Mouse (Mus musculus) spleen, adult 2 months (tissue): ENCODE measurements at regions not wholly inside any gene's neighbourhood (a gene's known extent, or its start where the extent isn't known, plus 50 kb on each side); places are given as distances from the start of the nearest gene placed in this dataset.

Experiments used
- DNase-seq, 2 experiments: peaks; one replicate each; pipeline versions ENCODE4 v3.0.0 to v3.0.0-alpha.2; 2012 to 2021; ENCODE audit warnings: low spot score in 2 of 2, low read depth in 1 of 2
- H3K27ac ChIP-seq: fragments of 200-500 bp; 2 replicates; pipeline ENCODE4 v1.5.1; 2012; ENCODE audit warnings: low read length, inconsistent platforms; ENCODE audit not compliant: insufficient read depth
- H3K27me3 ChIP-seq: fragments of 200-500 bp; 2 replicates; pipeline ENCODE4 v1.6.1; 2012; ENCODE audit warnings: mild to moderate bottlenecking, moderate library complexity, low read length, inconsistent platforms; ENCODE audit not compliant: control insufficient read depth, insufficient read depth
- H3K36me3 ChIP-seq: fragments of 200-500 bp; 2 replicates; pipeline ENCODE4 v1.6.1; 2012; ENCODE audit warnings: mild to moderate bottlenecking, low read length, inconsistent platforms; ENCODE audit not compliant: control insufficient read depth, insufficient read depth
- H3K4me1 ChIP-seq: fragments of 200-500 bp; 2 replicates; pipeline ENCODE4 v1.6.1; 2011; ENCODE audit warnings: inconsistent platforms; ENCODE audit not compliant: control insufficient read depth, insufficient read depth, insufficient read length
- H3K4me3 ChIP-seq: fragments of 200-500 bp; 2 replicates; pipeline ENCODE4 v1.5.1; 2011; ENCODE audit warnings: mild to moderate bottlenecking, inconsistent platforms; ENCODE audit not compliant: insufficient read depth, insufficient read length; ENCODE audit errors: extremely low read depth
- CTCF ChIP-seq: fragments of 200-500 bp; IDR thresholded peaks from 2 replicates; pipeline ENCODE4 v1.5.1; 2011; ENCODE audit warnings: mild to moderate bottlenecking, inconsistent platforms; ENCODE audit not compliant: insufficient read depth, insufficient read length, insufficient replicate concordance; ENCODE audit errors: extremely low read depth
- POLR2A ChIP-seq: fragments of 200-500 bp; IDR thresholded peaks from 2 replicates; pipeline ENCODE4 v1.6.1; 2011; ENCODE audit warnings: low read depth, low read length, inconsistent platforms
- WGBS: fragments of 180-500 bp; shearing (Covaris S2); methylation state at CpG from one replicate; pipeline ENCODE4 v1.1.7; 2018; 5-methylcytosine and 5-hydroxymethylcytosine counted together

- no peak for DNase-seq
- Histone ChIP-seq H3K36me3 (no peaks in the 10 kb centered on the region), H3K4me1 (no peaks in the 10 kb centered on the region), H3K27ac (no peak overlapping the region), H3K4me3 (no peak overlapping the region), H3K27me3 (no peaks in the 10 kb centered on the region)
- WGBS = 72% methylated on average over 2 of the region's 2 CpGs
- TF ChIP-seq CTCF (no peak), POLR2A (no peak)
Measured at GRCm38 (mm10) chr15:65646470-65646869, 631.8 kb upstream of the Gm21961 start.

- no peaks in the 10 kb centered on the region for H3K27me3 ChIP-seq
- H3K4me3 ChIP-seq = no peak overlapping the region
- 13% methylated on average over 2 of the region's 2 CpGs for WGBS
- no peaks in the 10 kb centered on the region for H3K4me1 ChIP-seq
- no peak for DNase-seq
- no peaks in the 10 kb centered on the region for H3K36me3 ChIP-seq
- TF ChIP-seq POLR2A (no peak), CTCF (no peak)
- H3K27ac ChIP-seq = no peak overlapping the region
Measured at GRCm38 (mm10) chr15:65639484-65639883, 624.8 kb upstream of the Gm21961 start.

DNA sequence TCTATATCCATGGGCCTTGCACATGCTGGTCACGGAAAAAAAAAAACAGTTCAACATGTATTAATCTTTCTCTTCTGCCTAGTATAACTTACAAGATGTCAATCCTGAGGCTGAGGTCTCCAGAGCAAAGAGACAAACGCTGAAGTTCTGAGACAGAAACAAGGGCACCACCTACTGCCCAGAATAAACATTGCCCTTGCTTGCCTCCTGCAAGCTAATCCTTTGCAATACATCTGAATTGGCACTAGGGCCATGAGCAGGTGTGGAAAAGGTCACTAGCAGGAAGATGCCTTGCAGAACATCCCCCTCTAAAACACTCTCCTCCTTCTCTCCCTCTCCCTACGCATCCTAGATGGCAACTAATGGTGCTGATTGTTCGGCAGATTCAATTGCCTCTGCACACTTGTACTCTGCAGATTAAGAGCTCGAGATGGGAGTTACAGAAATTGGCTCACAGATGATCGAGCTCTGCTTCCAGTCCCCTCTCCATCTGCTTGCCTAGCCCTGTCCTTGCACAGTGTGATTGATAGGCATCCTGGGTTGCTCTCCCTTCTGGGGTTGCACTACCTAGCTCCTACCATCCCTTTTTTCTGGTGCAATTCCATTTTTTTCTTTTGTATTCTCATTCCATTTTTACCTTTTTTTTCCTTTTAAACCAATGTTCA lies 622.9 kb upstream of the Gm21961 start:
- no peaks in the 10 kb centered on the region for H3K36me3 ChIP-seq
- WGBS = 45% methylated on average over 6 of the region's 6 CpGs
- H3K27ac ChIP-seq = no peak overlapping the region
- H3K4me3 ChIP-seq = no peak overlapping the region
- DNase-seq = peak in 1 of 2 experiments; percentile 2
- H3K4me1 ChIP-seq = no peaks in the 10 kb centered on the region
- TF ChIP-seq CTCF = no peak
- TF ChIP-seq POLR2A = no peak
- no peaks in the 10 kb centered on the region for H3K27me3 ChIP-seq

DNA sequence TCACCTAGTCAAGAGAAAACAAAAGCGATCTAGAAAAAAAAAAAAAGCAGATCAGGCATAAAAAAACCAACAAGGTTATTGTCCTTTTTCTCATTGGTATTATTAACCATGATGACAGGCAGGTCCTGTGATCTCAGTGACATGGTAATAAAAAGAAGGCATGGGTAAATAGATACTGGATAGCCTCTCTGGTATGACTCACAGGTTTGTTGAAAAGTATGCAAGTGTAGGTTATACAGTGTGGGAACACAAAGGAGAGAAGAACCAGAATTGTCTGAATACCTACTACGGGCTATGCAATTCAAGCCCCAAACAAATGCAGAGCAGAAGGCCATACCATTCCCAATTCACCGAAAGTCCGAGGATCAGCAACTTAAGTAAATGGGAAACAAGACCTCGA lies 617.7 kb upstream of the Gm21961 start:
- Histone ChIP-seq H3K36me3 (no peaks in the 10 kb centered on the region), H3K27ac (no peak overlapping the region), H3K4me3 (no peak overlapping the region), H3K27me3 (peaks cover 1% of the 10 kb centered on the region; the same call in 1 of the 2 replicates), H3K4me1 (no peaks in the 10 kb centered on the region)
- TF ChIP-seq POLR2A (no peak), CTCF (no peak)
- 90% methylated on average over 5 of the region's 5 CpGs for WGBS
- DNase-seq = no peak

DNA sequence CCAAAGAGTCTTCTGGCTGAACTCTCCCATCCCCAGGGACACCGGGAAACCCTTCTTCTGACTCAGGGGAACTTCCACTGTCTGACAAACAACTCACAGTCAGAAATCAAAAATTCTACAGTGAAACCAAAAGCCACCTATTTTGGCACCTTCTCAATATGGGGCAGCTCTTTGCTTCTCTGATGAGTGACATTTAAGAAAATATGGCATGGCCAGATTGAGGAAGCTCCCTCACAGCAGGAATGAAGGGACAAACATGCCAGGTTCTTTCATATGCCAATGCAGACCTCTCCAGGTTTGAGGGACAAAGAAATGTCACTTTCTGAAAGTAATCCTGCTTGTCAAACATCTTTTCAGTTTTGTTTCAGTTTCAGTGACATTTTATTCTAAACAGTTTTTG lies 615.8 kb upstream of the Gm21961 start:
- DNase-seq = no peak
- Histone ChIP-seq H3K36me3 (no peaks in the 10 kb centered on the region), H3K27me3 (peaks cover 1% of the 10 kb centered on the region; the same call in 1 of the 2 replicates), H3K4me1 (no peaks in the 10 kb centered on the region), H3K4me3 (no peak overlapping the region), H3K27ac (no peak overlapping the region)
- TF ChIP-seq POLR2A (no peak), CTCF (no peak)
- 79% methylated on average over 1 of the region's 1 CpGs for WGBS

DNA sequence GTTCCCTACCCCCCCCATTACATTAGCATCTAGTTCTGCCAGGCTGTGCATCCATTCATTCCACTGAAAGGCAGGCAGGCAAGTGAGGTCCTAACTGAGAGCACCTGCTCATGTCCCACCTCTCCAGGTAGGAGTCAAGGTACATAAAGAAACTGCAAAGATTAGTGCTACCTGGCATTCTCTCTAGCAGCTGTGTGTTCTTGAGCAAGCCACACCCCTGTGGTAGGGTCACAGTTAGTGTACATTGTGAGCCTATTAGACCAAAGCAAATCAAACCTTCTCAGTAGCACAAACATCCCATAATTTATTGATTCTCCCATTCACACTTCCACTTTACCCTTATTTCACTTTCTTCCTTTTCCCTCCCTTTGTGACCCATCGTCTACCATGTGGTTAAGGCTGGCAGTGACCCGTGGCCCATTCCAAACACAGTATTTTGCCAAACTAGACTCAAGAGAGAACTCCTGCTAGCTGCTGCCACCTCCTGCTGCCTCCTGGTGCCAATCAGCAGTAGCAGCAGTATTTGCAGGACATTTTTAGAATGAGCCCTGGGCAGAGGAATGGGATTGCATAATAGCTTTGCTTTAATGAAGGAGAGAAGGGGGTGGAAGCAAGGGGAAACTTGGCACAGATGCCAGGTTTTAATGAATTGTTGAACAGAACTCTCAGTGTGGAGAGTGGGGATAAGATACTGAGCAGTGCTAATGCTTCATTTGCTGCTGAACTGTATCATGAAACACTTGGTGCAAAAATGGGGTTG lies 578.2 kb upstream of the Gm21961 start:
- 60% methylated on average over 2 of the region's 2 CpGs for WGBS
- TF ChIP-seq CTCF = no peak
- TF ChIP-seq POLR2A = no peak
- Histone ChIP-seq H3K4me3 (no peak overlapping the region), H3K27me3 (no peaks in the 10 kb centered on the region), H3K27ac (no peak overlapping the region), H3K4me1 (no peaks in the 10 kb centered on the region), H3K36me3 (no peaks in the 10 kb centered on the region)
- no peak for DNase-seq

GRCm38 (mm10) chr15:65585566-65585965 lies 570.9 kb upstream of the Gm21961 start:
- WGBS = 65% methylated on average over 2 of the region's 2 CpGs
- Histone ChIP-seq H3K27ac (no peak overlapping the region), H3K4me1 (no peaks in the 10 kb centered on the region), H3K4me3 (no peak overlapping the region), H3K36me3 (no peaks in the 10 kb centered on the region), H3K27me3 (no peaks in the 10 kb centered on the region)
- no peak for DNase-seq
- no peak for TF ChIP-seq CTCF
- TF ChIP-seq POLR2A = no peak
